ENCODE assay signal across 10 mouse cellular contexts in the genomic region with DNA sequence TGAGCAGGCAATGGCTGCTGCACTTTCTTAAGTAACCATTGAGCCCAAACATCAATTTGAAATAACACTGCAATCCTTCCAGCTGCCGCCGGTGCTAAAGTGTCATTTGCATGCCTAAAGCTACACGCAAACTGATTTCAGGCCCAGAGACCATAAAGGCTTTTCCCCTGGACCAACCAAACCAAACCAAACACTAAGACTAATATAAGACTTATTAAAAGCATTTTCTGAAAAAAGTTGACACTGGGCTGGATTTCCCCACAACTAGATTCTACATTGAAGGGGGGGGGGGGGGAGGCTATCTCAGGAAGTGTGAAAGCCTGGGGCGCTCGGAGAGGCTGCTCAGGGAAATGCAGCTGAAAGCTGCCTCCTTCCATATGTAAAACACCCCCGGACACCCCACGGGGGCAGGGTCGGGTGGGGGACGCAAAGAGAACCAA. TPM values are rescaled to one million over a fixed set of nuclear protein-coding genes. Genes with fewer than 3 reads are reported as not detected.
DNase-seq lines count a peak whose midpoint lies in the region; ATAC-seq and TF ChIP-seq lines count a peak whose summit lies in the region.
"Had no signal": no experiment of that assay in that cellular context is flagged by ENCODE, and none has a peak within 500 bp of the region (broad histone marks: within the 10 kb centered on the region; RNA-seq: fewer than 3 reads in every experiment).

No protein-coding gene starts in this region.

- 0 out of 2 replicates have a peak, but pooled peaks cover 3% of the 10 kb centered on the region for H3K36me3 ChIP-seq in kidney, postnatal 0 days (ENCODE audit: insufficient read depth, low read length)
- no peaks in the 10 kb centered on the region; the same call in 1 of the 2 replicates for H3K36me3 ChIP-seq in ES-E14 (ENCODE audit: control insufficient read depth, insufficient read depth, low read length, poor library complexity, severe bottlenecking)

- DNase-seq in kidney, postnatal 0 days (ENCODE audit: low spot score) = peak; percentile 43
- DNase-seq in kidney, adult 11 months = no peak
- peak; percentile 55 for DNase-seq in CD4-positive, CD25-positive, alpha-beta regulatory T cell, adult 2 months (ENCODE audit: low read depth, low spot score)
- DNase-seq in ES-E14 (ENCODE audit: low read depth, low spot score) = no peak
- DNase-seq in frontal cortex, postnatal 14 days (ENCODE audit: low spot score in 2 of 2) = no peak
- DNase-seq in adrenal gland, postnatal 25 days = no peak
- no peak for DNase-seq in urinary bladder, postnatal 14 days (ENCODE audit: low spot score)
- DNase-seq: cerebellum, adult 9-11 months; thymus, adult 2 months had no signal

- no peaks in the 10 kb centered on the region for H3K9me3 ChIP-seq in kidney, postnatal 0 days (replicated peaks; ENCODE audit: low read length)
- no peaks in the 10 kb centered on the region for H3K9me3 ChIP-seq in ES-E14 (ENCODE audit: control insufficient read depth, insufficient read depth, low read depth, low read length)

- H3K27ac ChIP-seq in kidney, postnatal 0 days = no peak overlapping the region
- H3K27ac ChIP-seq in ES-E14 (ENCODE audit: insufficient read depth, low read depth, low read length, poor library complexity, severe bottlenecking) = peak overlapping the region; percentile 66; the same call in 1 of the 2 replicates

- no peak for ATAC-seq in kidney, postnatal 0 days (replicated peaks; ENCODE audit: low FRiP score, low read depth)
- peak; percentile 38 for ATAC-seq in inflammation-experienced regulatory T-cells, adult 6 months

- peak; percentile 18; the same call in 1 of the 2 replicates for TF ChIP-seq CTCF in kidney, postnatal 0 days (IDR thresholded peaks at IDR 0.05; ENCODE audit: low read depth)

- H3K4me3 ChIP-seq in kidney, postnatal 0 days (replicated peaks; ENCODE audit: low read depth, low read length) = no peak overlapping the region
- H3K4me3 ChIP-seq in ES-E14 (ENCODE audit: insufficient read depth in 1 of 2, low read depth in 1 of 2, low read length in 2 of 2, poor library complexity in 1 of 2, severe bottlenecking in 1 of 2) = peak overlapping the region; percentile 37 to 83; a peak in 3 of 4 replicates

- WGBS in kidney, postnatal 0 days = 20% methylated on average over 9 of the region's 9 CpGs

- no peak overlapping the region for H3K9ac ChIP-seq in kidney, postnatal 0 days (ENCODE audit: low read depth, low read length)
- H3K9ac ChIP-seq in ES-E14 (ENCODE audit: insufficient read depth, low read depth, low read length, poor library complexity, severe bottlenecking) = peak overlapping the region; percentile 32; the same call in 1 of the 2 replicates

- no peak overlapping the region for H3K4me2 ChIP-seq in kidney, postnatal 0 days (ENCODE audit: low read length)

- 0 out of 2 replicates have a peak, but pooled peaks cover 6% of the 10 kb centered on the region for H3K4me1 ChIP-seq in kidney, postnatal 0 days (replicated peaks; ENCODE audit: insufficient read depth, low read length)
- H3K4me1 ChIP-seq in ES-E14 (ENCODE audit: control insufficient read depth in 2 of 2, insufficient read depth in 2 of 2, low read length in 2 of 2, poor library complexity in 1 of 2) = peaks cover 0 to 9% of the 10 kb centered on the region in 2 experiments; a peak in 2 of 4 replicates

- in situ Hi-C loops in ES-E14 (cut with MboI; ENCODE audit: low sequenced_read_pairs in 2 of 2, unreplicated experiment in 2 of 2) = no loop called here

- H3K27me3 ChIP-seq in kidney, postnatal 0 days (ENCODE audit: insufficient read depth, low read length) = no peaks in the 10 kb centered on the region

TF ChIP-seq in ES-E14, 5 proteins besides CTCF, POLR2A, EP300 and RAD21:
- TF ChIP-seq MAFK (IDR thresholded peaks at IDR 0.05; ENCODE audit: insufficient read depth, low read depth, low read length) = no peak
- TF ChIP-seq ZNF384 (IDR thresholded peaks at IDR 0.05; ENCODE audit: low read depth, low read length) = no peak
- TF ChIP-seq HCFC1 (IDR thresholded peaks at IDR 0.05; ENCODE audit: borderline replicate concordance, insufficient read depth, low read length) = no peak
- TF ChIP-seq CHD2 (IDR thresholded peaks at IDR 0.05; ENCODE audit: low read depth, low read length) = no peak
- TF ChIP-seq ZC3H11A (IDR thresholded peaks at IDR 0.05; ENCODE audit: borderline replicate concordance, low read depth, low read length) = no peak

RNA-seq across cellular contexts. Expression of gene Tet1, which starts 24.8 kb away (rescaled TPM):
- 17.3 and 18.0 TPM in 2 replicates for polyA plus RNA-seq in kidney, postnatal 0 days (2015; fragmentation: Nextera tagmentation; extraction: Ambion mirVana)
- 307 and 557 TPM in 2 replicates for total RNA-seq in ES-E14 (2012; rRNA removed)
- polyA plus RNA-seq in inflammation-experienced regulatory T-cells, adult 6 months (2017; shearing (Covaris generic)) = 1 to 10 TPM; 2.6 to 9.0 (median 8.5) TPM
- 6.6 and 7.4 TPM in 2 replicates for total RNA-seq in adrenal gland, postnatal 25 days (2021)

RNA-seq across cellular contexts. Expression of gene Slc25a16, which starts 36.5 kb away (rescaled TPM):
- 27.3 and 27.6 TPM in 2 replicates for polyA plus RNA-seq in kidney, postnatal 0 days (2015; fragmentation: Nextera tagmentation; extraction: Ambion mirVana)
- total RNA-seq in ES-E14 (2012; rRNA removed) = 12.8 and 16.3 TPM in 2 replicates
- polyA plus RNA-seq in inflammation-experienced regulatory T-cells, adult 6 months (2017; shearing (Covaris generic)) = 1 to 10 TPM; 2.9 to 5.1 (median 3.1) TPM
- 37.7 and 45.0 TPM in 2 replicates for total RNA-seq in adrenal gland, postnatal 25 days (2021)

Comparison
In these comparisons a context has a peak if more than half of its experiments do, and no peak if none do; other contexts are left out.
1. DNase-seq: peak in kidney, postnatal 0 days (single experiment) and CD4-positive, CD25-positive, alpha-beta regulatory T cell, adult 2 months (single experiment); none in kidney, adult 11 months (single experiment), ES-E14 (single experiment), frontal cortex, postnatal 14 days (0 of 2), adrenal gland, postnatal 25 days (single experiment) and urinary bladder, postnatal 14 days (single experiment).
2. RNA of gene Tet1, which starts 24.8 kb away (total RNA-seq): 307 to 557 TPM in ES-E14; 6.6 to 7.4 TPM in adrenal gland, postnatal 25 days; every median in the first group is over 10 times any median in the second.